Mouse (Mus musculus) heart, adult 2 months (tissue): ENCODE measurements around the gene Zdhhc4. TPM values are rescaled to one million over a fixed set of nuclear protein-coding genes. Genes with fewer than 3 reads are reported as not detected.
A peak's percentile ranks its signal among the peaks of the same experiment; 100 is the strongest.

Experiments used
- DNase-seq, 2 experiments: peaks; one replicate each; pipeline ENCODE4 v3.0.0; 2021
- H3K27ac ChIP-seq: fragments of 200-600 bp; 2 replicates; pipeline ENCODE4 v1.8.1; 2022
- H3K27me3 ChIP-seq: fragments of 200-500 bp; 2 replicates; pipeline ENCODE4 v1.6.1; 2012; ENCODE audit warnings: mild to moderate bottlenecking, low read length, inconsistent platforms, mixed read lengths; ENCODE audit not compliant: control insufficient read depth, insufficient read depth
- H3K36me3 ChIP-seq: fragments of 200-500 bp; 2 replicates; pipeline ENCODE4 v1.6.1; 2012; ENCODE audit warnings: low read length, inconsistent platforms; ENCODE audit not compliant: control insufficient read depth, insufficient read depth
- H3K4me1 ChIP-seq: fragments of 200-500 bp; 2 replicates; pipeline ENCODE4 v1.6.1; 2011; ENCODE audit warnings: low read length; ENCODE audit not compliant: control insufficient read depth, insufficient read depth
- H3K4me3 ChIP-seq: fragments of 200-600 bp; 2 replicates; pipeline ENCODE4 v1.8.1; 2022
- H3K79me2 ChIP-seq: fragments of 200-500 bp; replicated peaks from 2 replicates; pipeline ENCODE4 v1.6.1; 2012; ENCODE audit warnings: mild to moderate bottlenecking, inconsistent platforms, low read length, moderate library complexity, mixed read lengths; ENCODE audit not compliant: control insufficient read depth, insufficient read depth
- H3K9ac ChIP-seq: fragments of 200-500 bp; 2 replicates; pipeline ENCODE4 v1.6.1; 2012; ENCODE audit warnings: low read depth, mild to moderate bottlenecking, control low read depth, inconsistent platforms, low read length, mixed read lengths
- CTCF ChIP-seq: fragments of 200-600 bp; IDR thresholded peaks from 2 replicates; pipeline ENCODE4 v1.8.1; 2022; ENCODE audit warnings: antibody characterized with exemption, mild to moderate bottlenecking, moderate library complexity
- EP300 ChIP-seq: fragments of 200-500 bp; IDR thresholded peaks from 2 replicates; pipeline ENCODE4 v1.6.1; 2011; ENCODE audit warnings: low read depth, low read length, control low read depth; ENCODE audit not compliant: insufficient read depth
- POLR2A ChIP-seq: fragments of 200-500 bp; IDR thresholded peaks from 2 replicates; pipeline ENCODE4 v1.6.1; 2011; ENCODE audit warnings: mild to moderate bottlenecking, low read depth, low read length, control low read depth; ENCODE audit not compliant: insufficient read depth
- WGBS: fragments of 180-500 bp; shearing (Covaris S2); methylation state at CpG from one replicate; pipeline ENCODE4 v1.1.7; 2018; 5-methylcytosine and 5-hydroxymethylcytosine counted together
- intact Hi-C: fragments of 180-260 bp; cut with DNase I; formaldehyde crosslinking; loops from one replicate; pipeline ENCODE4 v1.15.1; 2025
- polyA plus RNA-seq: library from polyadenylated mRNA; depleted of rRNA; stranded (reverse); fragments of >200 nt; gene quantifications from 2 replicates; pipeline ENCODE4 v1.2.3, GENCODE M21; 2012
- total RNA-seq, 2 experiments: library from RNA; stranded (reverse); gene quantifications; 2 replicates each; pipeline ENCODE4 v1.2.3; 2021

The Zdhhc4 gene
- total and polyA plus RNA-seq, 3 experiments = 26.6 to 48.4 (median 26.7) TPM

- intact Hi-C loops = no loop called here
- WGBS = 67% methylated on average over 8 of the region's 8 CpGs
- no peaks in the 10 kb centered on the region for H3K36me3 ChIP-seq
These were observed 27.8 kb downstream of the Zdhhc4 start for GRCm38 (mm10) chr5:143301296-143301695.

DNA sequence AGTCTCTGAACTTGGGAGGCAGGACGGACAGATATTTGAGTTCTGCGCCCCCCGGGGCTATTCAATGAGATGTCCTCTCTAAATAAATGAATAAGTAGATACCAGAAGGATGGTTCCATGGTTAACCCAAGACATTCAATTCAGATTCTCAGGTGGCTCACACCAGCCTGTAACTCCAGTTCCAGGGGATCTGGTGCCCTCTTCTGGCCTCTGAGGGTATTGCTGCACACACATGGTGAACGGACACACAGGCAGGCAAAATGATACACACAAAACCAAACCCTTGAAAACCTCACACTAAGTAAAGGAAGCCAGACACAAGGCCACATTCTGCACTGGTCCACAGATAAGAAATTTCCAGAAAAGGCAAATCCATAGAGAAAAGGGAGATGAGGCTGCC, 29.4 kb downstream of the Zdhhc4 start:
- no peak overlapping the region for H3K4me3 ChIP-seq
- H3K27me3 ChIP-seq = no peaks in the 10 kb centered on the region
- no peaks in the 10 kb centered on the region for H3K79me2 ChIP-seq
- 95% methylated on average over 4 of the region's 4 CpGs for WGBS
- TF ChIP-seq CTCF (peak; percentile 78), EP300 (no peak)
- DNase-seq = peak in 1 of 2 experiments; percentile 48
- H3K9ac ChIP-seq = no peak overlapping the region
- H3K36me3 ChIP-seq = no peaks in the 10 kb centered on the region
- H3K4me1 ChIP-seq = peaks cover 5% of the 10 kb centered on the region; the same call in 1 of the 2 replicates
- H3K27ac ChIP-seq = no peak overlapping the region
- intact Hi-C loops = loop anchor here (10.0 kb wide), 1 partner anchor 215 kb away; no protein-coding TSS in a partner anchor

More at GRCm38 (mm10) chr5:143301296-143301695, 27.8 kb downstream of the Zdhhc4 start:
- no peak for TF ChIP-seq POLR2A
- TF ChIP-seq CTCF = peak; percentile 55
- Histone ChIP-seq H3K4me3 (no peak overlapping the region), H3K27ac (no peak overlapping the region), H3K79me2 (no peaks in the 10 kb centered on the region; the same call in none of the 2 replicates), H3K27me3 (no peaks in the 10 kb centered on the region), H3K9ac (no peak overlapping the region), H3K4me1 (peaks cover 5% of the 10 kb centered on the region; the same call in 1 of the 2 replicates)
- no peak for DNase-seq

DNA sequence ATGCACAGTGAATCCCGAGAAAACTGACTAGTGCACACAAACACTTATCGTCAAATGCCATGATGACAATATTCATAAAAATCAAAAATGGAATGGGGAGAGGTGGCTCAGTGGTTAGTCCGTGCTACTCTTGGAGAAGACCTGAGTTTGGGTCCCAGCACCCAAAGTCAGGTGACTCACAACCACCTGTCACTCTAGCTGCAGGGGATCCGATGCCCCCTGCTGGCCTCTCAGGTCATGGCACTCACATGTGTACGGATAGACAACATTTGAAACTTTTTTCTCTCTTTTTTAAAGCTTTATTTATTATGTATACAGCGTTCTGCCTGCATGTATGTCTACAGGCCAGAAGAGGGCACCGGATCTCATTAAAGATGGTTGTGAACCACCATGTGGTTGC, 30.7 kb downstream of the Zdhhc4 start:
- H3K27ac ChIP-seq = no peak overlapping the region
- no peaks in the 10 kb centered on the region for H3K36me3 ChIP-seq
- peaks cover 5% of the 10 kb centered on the region; the same call in 1 of the 2 replicates for H3K4me1 ChIP-seq
- no peak overlapping the region for H3K4me3 ChIP-seq
- no peaks in the 10 kb centered on the region for H3K79me2 ChIP-seq
- no peak for DNase-seq
- intact Hi-C loops = loop anchor here (10.0 kb wide), 1 partner anchor 214 kb away; no protein-coding TSS in a partner anchor
- no peak overlapping the region for H3K9ac ChIP-seq
- H3K27me3 ChIP-seq = peaks cover 4% of the 10 kb centered on the region
- WGBS = 91% methylated on average over 7 of the region's 7 CpGs
- no peak for TF ChIP-seq EP300
- peak; percentile 57 for TF ChIP-seq CTCF

- H3K4me3 ChIP-seq = no peak overlapping the region
- H3K27ac ChIP-seq = no peak overlapping the region
- 62% methylated on average over 9 of the region's 9 CpGs for WGBS
- no peak for DNase-seq
- intact Hi-C loops = loop anchor here (10.0 kb wide), 1 partner anchor 213 kb away; no protein-coding TSS in a partner anchor
- H3K9ac ChIP-seq = no peak overlapping the region
- peaks cover 5% of the 10 kb centered on the region for H3K27me3 ChIP-seq
- H3K4me1 ChIP-seq = peaks cover 5% of the 10 kb centered on the region; the same call in 1 of the 2 replicates
- no peaks in the 10 kb centered on the region for H3K36me3 ChIP-seq
- TF ChIP-seq CTCF (no peak), POLR2A (no peak), EP300 (no peak)
- no peaks in the 10 kb centered on the region for H3K79me2 ChIP-seq
These were observed 31.1 kb downstream of the Zdhhc4 start for GRCm38 (mm10) chr5:143297986-143298385.

DNA sequence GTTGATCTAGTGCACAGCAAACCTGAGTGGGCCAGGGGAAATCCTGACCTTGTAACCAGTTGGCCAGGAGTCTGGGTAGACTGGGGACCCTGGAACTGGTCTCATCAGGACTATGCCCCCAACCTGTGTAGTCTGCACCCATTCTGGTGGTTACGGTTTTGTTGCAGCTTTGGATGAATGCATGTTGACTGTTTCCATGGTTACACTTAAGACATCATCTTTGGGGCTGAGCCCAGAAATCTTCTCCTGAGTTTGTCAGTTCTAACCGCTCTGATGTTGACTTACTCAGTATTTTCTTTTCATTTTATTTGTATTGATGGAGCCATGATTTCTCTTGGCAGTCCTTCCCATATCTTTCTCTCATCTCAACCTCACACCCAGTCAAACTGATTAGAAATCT, 33.7 kb downstream of the Zdhhc4 start:
- DNase-seq = no peak
- Histone ChIP-seq H3K79me2 (no peaks in the 10 kb centered on the region), H3K4me3 (no peak overlapping the region), H3K4me1 (peaks cover 5% of the 10 kb centered on the region; the same call in 1 of the 2 replicates), H3K27me3 (peaks cover 5% of the 10 kb centered on the region), H3K27ac (no peak overlapping the region), H3K36me3 (no peaks in the 10 kb centered on the region), H3K9ac (no peak overlapping the region)
- intact Hi-C loops = loop anchor here (10.0 kb wide), 1 partner anchor 211 kb away; no protein-coding TSS in a partner anchor
- WGBS = 77% methylated on average over 2 of the region's 2 CpGs
- TF ChIP-seq EP300 (no peak), POLR2A (no peak), CTCF (no peak)

DNA sequence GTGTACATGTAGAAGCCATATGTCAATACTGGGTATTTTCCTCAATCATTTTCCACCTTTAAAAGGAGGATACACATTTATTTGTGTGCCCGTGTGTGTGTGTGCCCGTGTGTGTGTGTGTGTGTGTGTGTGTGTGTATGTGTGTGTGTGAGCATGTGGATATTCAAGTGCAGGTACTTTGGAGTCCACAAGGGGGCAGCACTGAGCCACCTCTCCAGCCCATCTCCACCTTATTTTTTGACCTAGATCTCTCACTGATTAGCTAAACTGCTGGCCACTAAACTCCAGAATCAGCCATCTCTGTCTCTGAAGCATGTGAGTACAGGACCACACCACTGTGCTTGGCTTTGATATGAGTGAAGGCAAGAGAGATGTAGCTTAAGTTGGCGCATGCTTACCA, 34.2 kb downstream of the Zdhhc4 start:
- TF ChIP-seq CTCF (peak; percentile 34), POLR2A (no peak)
- Histone ChIP-seq H3K79me2 (no peaks in the 10 kb centered on the region), H3K27ac (no peak overlapping the region), H3K4me3 (no peak overlapping the region), H3K36me3 (no peaks in the 10 kb centered on the region), H3K9ac (no peak overlapping the region), H3K27me3 (peaks cover 5% of the 10 kb centered on the region), H3K4me1 (peaks cover 5% of the 10 kb centered on the region; the same call in 1 of the 2 replicates)
- DNase-seq = no peak
- WGBS = 88% methylated on average over 3 of the region's 3 CpGs
- intact Hi-C loops = loop anchor here (10.0 kb wide), 1 partner anchor 210 kb away; no protein-coding TSS in a partner anchor
